Mouse (Mus musculus): ENCODE measurements around the gene Wipi2. TPM values are rescaled to one million over a fixed set of nuclear protein-coding genes. Genes with fewer than 3 reads are reported as not detected.

Gene Wipi2
- polyA plus RNA-seq, 1 experiment = 59.9 TPM

- TF ChIP-seq CTCF (IDR thresholded peaks at IDR 0.05; ENCODE audit: borderline replicate concordance, insufficient read depth, low read length) (no peak), POLR2A (IDR thresholded peaks at IDR 0.05; ENCODE audit: low read depth, low read length) (peak; percentile 96)
- Histone ChIP-seq H3K27ac (ENCODE audit: insufficient read depth, low read length) (peak overlapping the region; percentile 39), H3K4me3 (ENCODE audit: insufficient read depth, low read length) (peak overlapping the region; percentile 93), H3K4me1 (ENCODE audit: control insufficient read depth, insufficient read depth, low read length) (no peaks in the 10 kb centered on the region)
These were observed 1.5 kb downstream of the Wipi2 start for GRCm38 (mm10) chr5:142628726-142629662.

GRCm38 (mm10) chr5:142629663-142630025 lies 2.1 kb downstream of the Wipi2 start:
- peak overlapping the region; percentile 93 for H3K4me3 ChIP-seq (ENCODE audit: insufficient read depth, low read length)
- H3K27ac ChIP-seq (ENCODE audit: insufficient read depth, low read length) = peak overlapping the region; percentile 1; the same call in 1 of the 2 replicates
- TF ChIP-seq POLR2A (IDR thresholded peaks at IDR 0.05; ENCODE audit: low read depth, low read length) (no peak), CTCF (IDR thresholded peaks at IDR 0.05; ENCODE audit: borderline replicate concordance, insufficient read depth, low read length) (no peak)
- no peaks in the 10 kb centered on the region for H3K4me1 ChIP-seq (ENCODE audit: control insufficient read depth, insufficient read depth, low read length)

DNA sequence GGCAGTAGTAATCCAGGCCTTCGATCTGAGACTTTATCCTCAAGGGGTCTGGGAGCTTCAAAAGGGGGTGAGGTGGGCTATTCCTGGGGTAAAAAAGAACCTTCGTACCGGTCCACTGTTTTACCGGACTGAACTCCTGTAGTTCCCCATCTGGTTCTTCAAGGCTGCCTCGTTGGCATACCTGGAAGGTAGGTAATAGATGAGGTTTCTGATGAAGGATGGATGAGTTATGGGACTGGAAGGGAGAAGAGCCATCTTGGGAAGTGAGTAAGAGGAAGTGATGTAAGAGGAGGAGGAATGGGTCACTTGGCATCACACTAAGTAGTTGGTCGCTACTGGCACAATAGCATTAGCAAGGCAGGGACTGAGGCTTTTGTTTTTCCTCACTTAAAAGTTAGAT lies 2.7 kb downstream of the Wipi2 start:
- Histone ChIP-seq H3K4me3 (ENCODE audit: insufficient read depth, low read length) (peak overlapping the region; percentile 93), H3K27ac (ENCODE audit: insufficient read depth, low read length) (peak overlapping the region; percentile 1; the same call in 1 of the 2 replicates), H3K4me1 (ENCODE audit: control insufficient read depth, insufficient read depth, low read length) (no peaks in the 10 kb centered on the region)
- TF ChIP-seq POLR2A (IDR thresholded peaks at IDR 0.05; ENCODE audit: low read depth, low read length) (peak; percentile 63), CTCF (IDR thresholded peaks at IDR 0.05; ENCODE audit: borderline replicate concordance, insufficient read depth, low read length) (no peak)

GRCm38 (mm10) chr5:142637823-142638222 lies 10.3 kb downstream of the Wipi2 start:
- no peak for TF ChIP-seq POLR2A (IDR thresholded peaks at IDR 0.05; ENCODE audit: low read depth, low read length)
- TF ChIP-seq CTCF (IDR thresholded peaks at IDR 0.05; ENCODE audit: borderline replicate concordance, insufficient read depth, low read length) = no peak
- Histone ChIP-seq H3K27ac (ENCODE audit: insufficient read depth, low read length) (no peak overlapping the region), H3K4me1 (ENCODE audit: control insufficient read depth, insufficient read depth, low read length) (no peaks in the 10 kb centered on the region), H3K4me3 (ENCODE audit: insufficient read depth, low read length) (no peak overlapping the region)

DNA sequence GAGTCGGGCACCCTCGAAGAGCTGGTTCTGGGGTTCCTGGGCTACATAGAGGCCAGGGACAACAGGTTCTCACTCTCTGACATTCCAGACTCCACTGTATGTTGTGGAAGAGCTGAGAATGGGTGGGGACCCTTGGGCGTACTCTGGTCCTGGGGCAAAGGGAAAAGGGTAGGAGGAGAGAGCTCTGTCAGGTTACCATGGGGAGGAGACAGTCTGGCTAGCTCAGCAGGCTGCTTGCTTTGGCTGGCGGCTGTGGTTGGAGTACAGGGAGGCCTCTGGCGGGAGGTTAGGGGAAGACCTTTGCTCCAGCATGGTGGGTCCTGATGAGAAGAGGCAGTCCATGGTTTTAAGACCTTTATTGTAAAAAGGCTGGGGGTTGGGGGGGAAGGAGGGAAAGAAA lies 12.6 kb downstream of the Wipi2 start:
- H3K4me1 ChIP-seq (ENCODE audit: control insufficient read depth, insufficient read depth, low read length) = no peaks in the 10 kb centered on the region
- no peak overlapping the region for H3K27ac ChIP-seq (ENCODE audit: insufficient read depth, low read length)
- no peak for TF ChIP-seq CTCF (IDR thresholded peaks at IDR 0.05; ENCODE audit: borderline replicate concordance, insufficient read depth, low read length)
- no peak for TF ChIP-seq POLR2A (IDR thresholded peaks at IDR 0.05; ENCODE audit: low read depth, low read length)
- no peak overlapping the region for H3K4me3 ChIP-seq (ENCODE audit: insufficient read depth, low read length)

- Histone ChIP-seq H3K27ac (ENCODE audit: insufficient read depth, low read length) (no peak overlapping the region), H3K4me1 (ENCODE audit: control insufficient read depth, insufficient read depth, low read length) (no peaks in the 10 kb centered on the region), H3K4me3 (ENCODE audit: insufficient read depth, low read length) (no peak overlapping the region)
- TF ChIP-seq POLR2A (IDR thresholded peaks at IDR 0.05; ENCODE audit: low read depth, low read length) (no peak), CTCF (IDR thresholded peaks at IDR 0.05; ENCODE audit: borderline replicate concordance, insufficient read depth, low read length) (no peak)
These were observed 14.0 kb downstream of the Wipi2 start for GRCm38 (mm10) chr5:142641331-142642051.

DNA sequence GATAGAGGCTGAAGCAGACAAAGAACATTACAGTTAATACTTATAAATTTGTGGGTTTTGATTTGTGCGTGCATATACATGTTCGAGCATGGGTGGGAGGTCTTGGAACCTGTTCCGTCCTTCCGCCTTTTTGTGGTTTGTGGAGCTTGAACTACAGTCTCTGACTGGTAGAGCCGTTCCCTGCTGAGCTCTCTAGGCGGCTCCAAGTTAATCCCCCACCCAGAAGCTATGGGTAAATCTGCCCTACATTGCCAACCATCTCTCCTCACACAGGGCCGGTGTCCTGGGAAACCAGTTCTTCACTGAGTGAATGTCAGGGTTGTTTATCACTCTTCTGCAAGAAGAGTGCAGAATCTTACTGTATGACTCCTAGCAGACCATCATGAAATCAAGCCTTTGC lies 20.7 kb downstream of the Wipi2 start:
- Histone ChIP-seq H3K4me3 (ENCODE audit: insufficient read depth, low read length) (no peak overlapping the region), H3K4me1 (ENCODE audit: control insufficient read depth, insufficient read depth, low read length) (no peaks in the 10 kb centered on the region), H3K27ac (ENCODE audit: insufficient read depth, low read length) (no peak overlapping the region)
- no peak for TF ChIP-seq POLR2A (IDR thresholded peaks at IDR 0.05; ENCODE audit: low read depth, low read length)
- TF ChIP-seq CTCF (IDR thresholded peaks at IDR 0.05; ENCODE audit: borderline replicate concordance, insufficient read depth, low read length) = no peak

GRCm38 (mm10) chr5:142649460-142650050 lies 22.1 kb downstream of the Wipi2 start:
- Histone ChIP-seq H3K27ac (ENCODE audit: insufficient read depth, low read length) (no peak overlapping the region), H3K4me1 (ENCODE audit: control insufficient read depth, insufficient read depth, low read length) (no peaks in the 10 kb centered on the region), H3K4me3 (ENCODE audit: insufficient read depth, low read length) (no peak overlapping the region)
- TF ChIP-seq POLR2A (IDR thresholded peaks at IDR 0.05; ENCODE audit: low read depth, low read length) (no peak), CTCF (IDR thresholded peaks at IDR 0.05; ENCODE audit: borderline replicate concordance, insufficient read depth, low read length) (no peak)

DNA sequence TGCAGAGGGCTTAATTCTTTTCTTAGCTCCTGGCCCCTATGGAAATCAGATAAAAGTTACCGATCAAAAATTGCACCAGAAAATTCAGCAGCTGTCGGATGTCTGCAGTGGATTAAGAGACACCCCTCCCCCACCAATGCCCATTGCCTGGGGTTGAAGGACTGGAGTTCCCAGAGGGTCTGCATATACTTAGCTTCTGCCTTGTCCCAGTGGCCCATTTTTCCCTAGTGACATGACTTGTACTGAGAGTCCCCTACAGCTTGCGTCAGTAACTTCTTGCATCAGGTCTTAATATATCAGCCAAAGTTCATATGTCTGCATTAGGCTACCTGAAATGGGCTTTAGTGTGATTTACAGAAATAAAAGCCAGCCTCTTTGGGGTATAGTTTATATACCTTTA lies 22.9 kb downstream of the Wipi2 start:
- TF ChIP-seq POLR2A (IDR thresholded peaks at IDR 0.05; ENCODE audit: low read depth, low read length) = no peak
- TF ChIP-seq CTCF (IDR thresholded peaks at IDR 0.05; ENCODE audit: borderline replicate concordance, insufficient read depth, low read length) = no peak

More for the DNA sequence above, 22.9 kb downstream of the Wipi2 start:
- H3K27ac ChIP-seq (ENCODE audit: insufficient read depth, low read length) = no peak overlapping the region
- H3K4me1 ChIP-seq (ENCODE audit: control insufficient read depth, insufficient read depth, low read length) = no peaks in the 10 kb centered on the region
- no peak overlapping the region for H3K4me3 ChIP-seq (ENCODE audit: insufficient read depth, low read length)

All from embryonic fibroblast, embryonic 13.5 days (primary cell).